Mouse (Mus musculus) layer of hippocampus, adult 8-10 months (tissue): ENCODE measurements at regions not wholly inside any gene's neighbourhood (a gene's known extent, or its start where the extent isn't known, plus 50 kb on each side); places are given as distances from the start of the nearest gene placed in this dataset.

Experiments
- DNase-seq, 2 experiments: peaks; one replicate each; pipeline ENCODE4 v3.0.0; 2022; ENCODE audit warnings: low spot score in 2 of 2

DNA sequence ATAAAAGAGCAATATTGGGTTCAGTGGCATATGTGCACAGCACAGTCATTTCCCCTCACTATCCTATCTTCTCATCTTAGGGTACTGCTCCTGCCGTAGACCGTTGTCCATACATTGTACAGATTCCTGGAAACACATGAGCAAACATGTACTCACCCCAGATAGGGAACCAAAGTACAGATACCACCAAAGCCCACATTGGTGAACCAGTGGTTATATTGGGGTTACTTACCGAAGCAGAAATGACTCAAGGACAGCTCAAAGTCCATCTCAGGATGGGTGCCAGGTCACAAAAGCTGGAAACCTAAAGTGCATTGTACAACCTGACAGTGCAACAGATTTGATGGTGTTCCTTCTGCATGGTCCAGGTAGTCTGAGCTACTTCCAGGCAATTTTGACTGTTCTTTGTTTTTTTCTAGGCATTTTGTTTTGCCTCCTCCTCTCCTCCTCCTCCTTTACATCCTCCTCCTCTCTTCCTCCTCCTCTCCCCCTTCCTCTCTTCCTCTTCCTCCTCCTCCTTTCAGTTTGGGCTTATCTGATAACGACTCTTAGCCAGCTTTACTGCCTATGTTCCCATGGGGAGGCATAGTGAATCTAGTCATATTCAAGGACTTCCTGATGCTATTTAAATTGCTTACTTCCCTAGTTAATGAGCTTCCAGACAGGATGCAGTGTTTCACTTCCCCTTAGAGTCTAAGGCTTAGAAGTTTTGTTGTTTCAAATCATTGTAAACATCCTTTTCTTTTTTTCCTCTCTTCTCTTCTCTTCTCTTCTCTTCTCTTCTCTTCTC, 65.1 kb upstream of the Tab2 start:
- DNase-seq: no peak

DNA sequence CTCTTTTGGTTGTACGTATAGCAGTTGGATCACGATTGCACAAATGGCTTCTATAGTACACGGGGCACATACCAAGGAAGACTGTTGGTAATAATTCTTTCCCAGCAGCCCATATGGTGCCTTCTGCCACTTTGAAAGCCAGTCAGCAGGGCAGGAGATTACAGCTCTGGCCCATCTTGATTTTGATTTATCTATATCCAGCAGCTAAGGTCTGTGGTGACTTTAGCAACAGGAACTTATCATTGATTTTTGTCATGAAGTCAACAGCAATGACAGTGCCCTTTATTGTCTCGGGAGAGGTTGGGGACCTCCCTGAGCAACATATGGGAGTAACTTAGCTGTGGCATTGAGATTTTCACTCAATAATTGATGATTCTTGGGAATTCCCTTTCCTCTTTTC, 64.1 kb upstream of the Tab2 start:
- no peak for DNase-seq

DNA sequence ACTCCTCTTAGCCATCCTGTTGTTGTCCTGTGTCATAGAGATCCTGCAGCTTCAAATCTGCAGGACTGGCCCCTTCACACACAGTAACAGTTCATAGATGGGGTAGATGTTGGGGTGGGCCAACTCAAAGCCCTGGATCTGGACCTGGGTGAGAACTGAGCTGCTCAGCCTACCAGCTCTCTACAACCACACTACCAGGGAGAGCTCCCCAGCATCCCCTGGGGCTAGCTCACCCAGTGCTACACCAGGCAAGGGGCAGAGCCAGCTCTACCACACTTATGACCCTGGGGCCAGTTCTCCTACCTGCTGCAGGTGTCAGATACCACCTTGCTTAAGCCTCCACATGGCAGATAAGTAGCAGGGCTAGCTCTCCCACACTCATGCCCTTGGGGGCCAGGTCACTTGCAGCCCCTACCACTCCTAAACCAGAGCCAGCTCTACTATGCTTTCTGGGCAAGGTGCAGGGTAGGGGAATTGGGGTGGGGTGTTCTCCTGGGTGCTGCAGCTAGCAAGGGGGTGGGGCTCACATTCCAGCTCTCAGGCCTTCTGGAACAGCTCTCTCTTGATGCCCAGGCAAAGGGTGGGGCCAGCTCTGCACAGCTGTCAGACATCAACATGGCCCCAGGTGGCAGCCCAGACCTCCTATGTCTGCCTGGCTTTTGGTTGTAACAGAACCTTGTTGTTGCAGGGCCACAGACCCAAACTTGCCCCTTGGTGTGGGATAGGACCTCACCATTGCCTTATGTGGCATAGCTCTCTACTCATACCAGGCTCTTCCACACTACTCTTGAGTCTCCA, 62.4 kb upstream of the Tab2 start:
- DNase-seq: no peak

DNA sequence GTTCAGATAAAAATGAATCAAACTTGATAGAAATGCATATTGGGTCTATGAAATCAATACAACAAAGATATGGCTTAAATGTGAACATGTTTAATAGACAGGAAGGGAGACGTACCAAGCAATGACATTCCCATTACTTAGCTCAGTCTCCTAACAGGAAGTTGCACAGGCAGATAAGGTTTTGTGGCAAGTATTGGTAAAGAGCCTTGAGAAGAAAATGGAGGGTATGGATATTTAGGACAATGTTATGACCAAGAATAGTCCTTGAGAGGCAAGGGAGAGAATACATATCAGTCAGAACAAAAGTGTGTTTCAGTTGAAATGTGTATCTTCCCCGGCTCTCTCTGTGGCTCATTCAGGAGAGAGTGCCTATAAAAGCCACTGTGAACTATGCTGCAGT, 60.7 kb upstream of the Tab2 start:
- DNase-seq: no peak

DNA sequence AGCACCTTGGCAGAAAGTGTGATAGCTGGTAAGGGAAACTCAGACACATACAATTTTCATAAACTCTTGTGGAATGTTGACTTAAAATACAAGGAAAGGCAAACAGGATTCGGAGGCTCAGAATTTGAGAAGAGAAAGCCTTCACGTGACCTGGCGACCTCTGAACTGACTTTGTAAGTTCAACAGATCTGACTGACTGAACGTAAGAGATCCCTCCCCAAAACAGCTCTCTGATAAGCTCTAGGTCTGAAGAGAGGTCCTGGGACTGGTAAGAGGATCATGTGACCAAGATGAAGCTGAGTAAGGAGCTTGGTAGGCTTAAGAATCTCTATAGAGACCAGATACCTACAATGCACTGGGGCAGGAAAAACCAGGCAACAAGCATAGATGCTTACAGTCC, 55.7 kb upstream of the Tab2 start:
- DNase-seq: no peak

DNA sequence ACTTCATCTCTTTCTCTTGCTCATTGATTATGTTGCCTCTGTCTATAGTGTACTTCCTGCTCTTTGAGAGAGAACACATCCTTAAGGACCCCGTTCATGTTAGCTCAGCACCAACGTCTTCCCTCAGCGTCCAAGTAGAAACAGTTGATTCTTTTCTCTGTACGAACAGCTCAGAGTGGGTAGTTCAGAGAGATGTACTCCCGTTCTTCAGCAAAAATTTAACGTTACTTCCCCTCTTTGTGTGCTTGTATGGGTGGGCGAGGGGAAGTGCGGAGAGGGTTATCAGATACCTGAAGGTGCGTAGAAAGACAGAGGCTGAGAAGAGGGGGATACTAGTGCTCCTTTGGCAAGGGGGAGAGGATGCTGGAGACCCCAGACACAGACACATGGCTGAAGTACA, 55.1 kb upstream of the Tab2 start:
- no peak for DNase-seq

DNA sequence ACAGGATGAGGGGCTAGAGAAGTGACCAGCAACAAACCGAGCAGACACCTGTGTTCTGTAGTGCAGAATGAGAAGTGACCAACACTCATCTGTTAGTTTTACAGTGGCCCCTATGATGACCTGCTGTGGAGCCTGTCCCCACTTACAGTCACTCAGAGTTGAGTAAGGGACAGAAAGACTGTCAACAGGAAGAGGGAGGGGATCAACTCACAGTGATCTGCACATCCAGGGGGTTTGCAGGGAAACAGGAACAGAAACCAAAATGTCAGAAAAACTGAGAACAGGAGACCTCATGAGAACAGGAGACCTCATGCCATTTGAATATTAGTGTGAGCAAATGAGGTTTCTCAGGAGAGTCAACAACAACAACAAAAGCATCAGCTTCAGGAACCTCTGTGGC, 53.8 kb upstream of the Tab2 start:
- DNase-seq: no peak

DNA sequence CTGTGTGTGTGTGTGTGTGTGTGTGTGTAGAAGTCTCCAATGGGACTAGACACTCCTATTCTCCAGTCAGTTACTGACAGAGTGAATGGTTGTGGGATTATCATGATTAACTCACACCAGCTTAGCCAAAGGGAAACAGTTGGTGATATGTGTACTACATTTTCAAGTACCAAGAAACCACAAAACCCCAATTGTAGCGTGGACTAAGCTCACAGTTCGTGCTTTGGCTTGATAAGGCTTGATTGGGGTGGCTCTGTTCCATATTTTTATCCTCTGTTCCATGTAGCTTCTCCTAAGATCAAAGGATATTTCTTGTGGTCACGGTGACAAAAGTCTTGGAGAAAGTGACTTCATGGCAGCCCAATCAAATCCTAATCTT, 51.9 kb upstream of the Tab2 start:
- no peak for DNase-seq

DNA sequence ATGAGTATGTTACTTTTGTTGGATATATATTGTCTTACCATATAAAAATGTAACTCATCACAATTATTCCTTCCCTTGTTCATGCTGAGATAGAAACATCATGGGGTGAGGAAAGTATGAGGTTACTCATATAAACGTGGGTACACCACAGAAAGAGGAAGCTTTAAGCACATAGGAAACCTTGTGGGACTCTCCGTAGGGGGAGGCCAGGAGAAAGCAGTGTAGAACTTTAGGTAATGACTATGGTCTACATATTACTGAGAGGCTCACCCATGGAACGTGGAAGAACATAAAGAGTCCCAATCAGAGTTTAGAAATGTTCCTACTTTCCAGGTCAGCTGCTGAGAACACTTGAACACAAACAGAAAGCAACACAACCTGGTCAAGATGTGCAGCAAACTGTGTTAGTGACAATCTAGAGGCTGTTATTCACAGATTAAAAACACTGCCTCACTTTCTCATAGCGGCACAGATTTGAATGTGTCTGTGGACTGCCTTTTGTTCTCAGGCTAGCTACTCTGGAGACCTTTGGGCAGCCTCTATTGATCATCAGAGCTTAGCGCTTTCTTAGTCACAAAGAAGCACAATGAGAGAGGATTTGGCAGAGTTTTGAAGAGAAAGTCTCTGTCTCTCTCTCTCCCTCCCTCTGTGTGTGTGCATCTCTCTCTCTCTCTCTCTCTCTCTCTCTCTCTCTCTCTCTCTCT, 51.4 kb upstream of the Tab2 start:
- DNase-seq: no peak
